Mouse (Mus musculus): Measurements from ENCODE around the gene Fubp3. TPM values are rescaled to one million over a fixed set of nuclear protein-coding genes. Genes with fewer than 3 reads are reported as not detected.
"Not testable (repeated sequence)": the region's sequence is repeated elsewhere in the genome, so short reads cannot be mapped to it uniquely, and the experiment has no call there.

Fubp3 gene
- 66.0 and 81.8 TPM in 2 replicates for polyA plus RNA-seq (2015; fragmentation: Nextera tagmentation; extraction: Ambion mirVana)

DNA sequence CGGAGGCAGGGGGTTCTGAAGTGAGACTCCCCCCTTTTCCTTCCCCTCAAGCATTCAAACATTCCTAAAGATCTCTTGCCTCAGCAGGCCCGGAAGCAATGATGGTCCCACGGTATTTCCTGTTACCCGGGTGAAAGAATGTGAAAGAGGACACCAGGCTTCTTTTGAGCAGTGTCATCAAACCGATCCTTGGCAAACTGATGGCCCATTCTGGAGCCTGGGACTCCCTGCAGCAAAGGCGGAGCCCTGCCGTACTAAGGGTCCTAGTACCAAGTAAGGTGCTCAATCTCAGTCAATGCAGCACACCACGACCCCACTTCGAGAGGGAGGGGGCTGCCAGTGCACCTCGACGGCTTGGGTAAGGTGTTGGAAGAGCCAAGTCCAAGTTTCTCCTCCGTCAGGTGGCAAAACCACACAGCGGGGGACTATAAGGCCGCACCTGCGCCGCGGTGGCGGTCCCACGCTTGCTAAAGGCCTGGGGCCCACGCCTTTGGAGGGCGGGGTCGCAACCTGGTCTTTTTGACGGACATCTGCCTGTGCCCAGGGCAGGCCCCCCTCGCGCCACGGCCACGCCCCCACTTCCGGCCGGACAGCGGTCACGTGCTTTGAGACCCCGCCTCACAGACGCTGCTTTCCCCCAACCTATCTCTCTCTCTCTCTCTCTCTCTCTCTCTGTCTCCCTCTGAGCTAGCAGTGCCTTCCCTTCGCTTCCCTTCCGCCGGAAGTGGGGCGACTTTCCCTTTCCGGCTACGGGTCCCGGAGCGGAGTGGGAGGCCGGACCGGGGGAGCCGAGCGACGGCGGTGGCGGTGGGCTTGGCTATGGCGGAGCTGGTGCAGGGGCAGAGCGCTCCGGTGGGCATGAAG lies at the start of gene Fubp3:
Gene Fubp3, plus strand, starts transcription at position 601 of the 864 bp plus-strand sequence.
- H3K4me3 ChIP-seq (replicated peaks) = peak within 1 kb of the TSS; percentile 99
- peaks cover 12% of the 10 kb centered on the region for H3K4me1 ChIP-seq (replicated peaks)
- peak; percentile 98 for ATAC-seq
- H3K4me2 ChIP-seq (replicated peaks) = peak within 1 kb of the TSS; percentile 90
- H3K9me3 ChIP-seq = no peaks in the 10 kb centered on the region
- H3K9ac ChIP-seq = peak within 1 kb of the TSS; percentile 99
- no peaks in the 10 kb centered on the region for H3K27me3 ChIP-seq (replicated peaks)
- under 1% methylated on average over 51 of the region's 51 CpGs for WGBS
- no peaks in the 10 kb centered on the region for H3K36me3 ChIP-seq
- peak within 1 kb of the TSS; percentile 90 for H3K27ac ChIP-seq

DNA sequence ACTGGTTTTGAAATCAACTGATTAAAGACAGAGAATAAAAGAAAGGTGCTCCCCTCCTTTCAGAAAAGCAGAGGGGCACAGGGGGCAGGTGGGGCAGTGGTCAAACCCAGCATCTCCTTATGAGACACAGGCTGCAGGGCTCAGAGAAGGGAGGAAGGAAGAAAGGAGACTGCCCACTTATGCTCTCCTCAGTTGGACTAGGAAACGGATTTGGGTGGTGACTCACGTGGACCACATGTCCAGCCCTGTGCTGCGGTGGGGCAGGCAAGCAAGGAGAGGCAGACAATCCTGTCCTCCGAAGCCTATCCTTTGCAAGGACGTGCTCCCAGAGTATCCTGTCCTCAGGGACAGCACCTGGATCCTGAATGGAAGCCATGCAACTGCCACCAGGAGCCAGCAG lies 47.8 kb upstream of the Fubp3 start:
- Histone ChIP-seq H3K9me3 (no peaks in the 10 kb centered on the region), H3K36me3 (no peaks in the 10 kb centered on the region), H3K4me1 (replicated peaks) (no peaks in the 10 kb centered on the region), H3K27ac (no peak overlapping the region), H3K9ac (no peak overlapping the region), H3K4me2 (replicated peaks) (no peak overlapping the region), H3K4me3 (replicated peaks) (no peak overlapping the region), H3K27me3 (replicated peaks) (0 out of 2 replicates have a peak, but pooled peaks cover 4% of the 10 kb centered on the region)
- WGBS = 75% methylated on average over 5 of the region's 5 CpGs
- no peak for ATAC-seq

GRCm38 (mm10) chr2:31525778-31526177 lies 46.7 kb upstream of the Fubp3 start:
- no peaks in the 10 kb centered on the region for H3K4me1 ChIP-seq (replicated peaks)
- WGBS = 37% methylated on average over 10 of the region's 10 CpGs

GRCm38 (mm10) chr2:31530201-31530600 lies 42.2 kb upstream of the Fubp3 start:
- H3K4me2 ChIP-seq (replicated peaks) = no peak overlapping the region
- no peak for ATAC-seq
- no peaks in the 10 kb centered on the region for H3K27me3 ChIP-seq (replicated peaks)
- no peak overlapping the region for H3K4me3 ChIP-seq (replicated peaks)
- no peak overlapping the region for H3K27ac ChIP-seq
- no peaks in the 10 kb centered on the region for H3K9me3 ChIP-seq
- WGBS = 45% methylated on average over 5 of the region's 5 CpGs
- no peak overlapping the region for H3K9ac ChIP-seq
- no peaks in the 10 kb centered on the region for H3K4me1 ChIP-seq (replicated peaks)
- H3K36me3 ChIP-seq = no peaks in the 10 kb centered on the region

More at GRCm38 (mm10) chr2:31525778-31526177, 46.7 kb upstream of the Fubp3 start:
- Histone ChIP-seq H3K9ac (no peak overlapping the region), H3K27me3 (replicated peaks) (0 out of 2 replicates have a peak, but pooled peaks cover 4% of the 10 kb centered on the region), H3K36me3 (no peaks in the 10 kb centered on the region), H3K4me3 (replicated peaks) (no peak overlapping the region), H3K4me2 (replicated peaks) (no peak overlapping the region), H3K9me3 (no peaks in the 10 kb centered on the region), H3K27ac (no peak overlapping the region)
- no peak for ATAC-seq

DNA sequence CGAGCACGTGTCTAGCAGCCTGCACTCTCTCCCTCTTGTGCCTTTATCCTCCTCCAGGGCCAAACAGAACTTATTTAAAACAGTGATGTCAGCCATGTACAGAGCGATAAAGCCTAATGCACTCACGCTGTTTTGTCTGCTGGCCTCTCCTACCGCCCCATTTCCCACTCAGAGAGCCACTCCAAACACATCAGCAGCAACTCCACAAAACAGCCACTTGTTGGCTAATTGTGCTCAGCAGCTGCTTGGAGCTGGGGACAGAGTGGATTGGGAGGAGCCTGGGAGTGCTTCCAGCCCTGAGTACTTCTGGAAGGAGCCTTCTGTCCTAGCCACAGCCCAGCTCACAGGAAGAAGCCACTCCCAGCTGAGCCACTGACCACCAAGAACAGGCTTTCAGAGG lies 35.4 kb upstream of the Fubp3 start:
- Histone ChIP-seq H3K9ac (no peak overlapping the region), H3K4me3 (replicated peaks) (no peak overlapping the region), H3K9me3 (no peaks in the 10 kb centered on the region), H3K27ac (0 out of 2 replicates have a peak overlapping the region, but pooled peaks have one; percentile 2), H3K36me3 (no peaks in the 10 kb centered on the region), H3K4me2 (replicated peaks) (no peak overlapping the region), H3K4me1 (replicated peaks) (no peaks in the 10 kb centered on the region), H3K27me3 (replicated peaks) (no peaks in the 10 kb centered on the region)
- WGBS = 42% methylated on average over 5 of the region's 5 CpGs
- peak; percentile 74 for ATAC-seq

GRCm38 (mm10) chr2:31538745-31539144 lies 33.7 kb upstream of the Fubp3 start:
- ATAC-seq = no peak
- H3K4me1 ChIP-seq (replicated peaks) = no peaks in the 10 kb centered on the region
- H3K9ac ChIP-seq = no peak overlapping the region
- H3K4me2 ChIP-seq (replicated peaks) = no peak overlapping the region
- 71% methylated on average over 5 of the region's 5 CpGs for WGBS
- H3K27ac ChIP-seq = no peak overlapping the region
- H3K36me3 ChIP-seq = no peaks in the 10 kb centered on the region
- H3K27me3 ChIP-seq (replicated peaks) = no peaks in the 10 kb centered on the region
- no peak overlapping the region for H3K4me3 ChIP-seq (replicated peaks)
- no peaks in the 10 kb centered on the region for H3K9me3 ChIP-seq

DNA sequence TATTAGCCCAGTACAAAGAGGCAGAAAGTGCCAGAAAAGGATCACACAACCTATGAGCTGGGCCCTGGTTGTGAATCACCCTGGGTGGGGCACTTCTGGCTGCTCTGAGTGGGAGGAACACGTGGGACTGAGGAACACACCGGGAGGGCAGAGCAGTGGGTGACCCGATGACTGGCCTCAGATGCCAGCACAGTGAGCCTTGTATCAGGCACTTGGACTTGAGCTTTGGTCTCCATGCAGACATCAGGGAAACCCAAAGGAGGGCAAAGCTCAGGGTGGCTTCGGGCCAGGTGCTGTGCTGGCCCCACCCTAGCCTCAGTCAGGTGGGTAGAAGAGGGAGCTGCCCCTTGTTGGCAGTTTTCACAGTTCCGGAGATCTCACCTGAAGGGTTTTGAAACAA lies 30.9 kb upstream of the Fubp3 start:
- no peaks in the 10 kb centered on the region for H3K9me3 ChIP-seq
- WGBS = 82% methylated on average over 5 of the region's 5 CpGs
- H3K4me1 ChIP-seq (replicated peaks) = no peaks in the 10 kb centered on the region
- no peak overlapping the region for H3K4me3 ChIP-seq (replicated peaks)
- ATAC-seq = no peak; the same call in 1 of the 2 replicates
- no peak overlapping the region for H3K27ac ChIP-seq
- no peak overlapping the region for H3K4me2 ChIP-seq (replicated peaks)
- H3K36me3 ChIP-seq = no peaks in the 10 kb centered on the region
- no peak overlapping the region for H3K9ac ChIP-seq
- H3K27me3 ChIP-seq (replicated peaks) = no peaks in the 10 kb centered on the region

GRCm38 (mm10) chr2:31547726-31548125 lies 24.7 kb upstream of the Fubp3 start:
- ATAC-seq = no peak
- H3K9ac ChIP-seq = no peak overlapping the region
- H3K36me3 ChIP-seq = no peaks in the 10 kb centered on the region
- H3K4me1 ChIP-seq (replicated peaks) = no peaks in the 10 kb centered on the region
- no peak overlapping the region for H3K27ac ChIP-seq
- H3K27me3 ChIP-seq (replicated peaks) = no peaks in the 10 kb centered on the region
- H3K9me3 ChIP-seq = no peaks in the 10 kb centered on the region
- H3K4me3 ChIP-seq (replicated peaks) = no peak overlapping the region
- 62% methylated on average over 11 of the region's 11 CpGs for WGBS
- no peak overlapping the region for H3K4me2 ChIP-seq (replicated peaks)

GRCm38 (mm10) chr2:31550503-31550902 lies 21.9 kb upstream of the Fubp3 start:
- ATAC-seq = no peak
- Histone ChIP-seq H3K4me1 (replicated peaks) (no peaks in the 10 kb centered on the region), H3K27me3 (replicated peaks) (no peaks in the 10 kb centered on the region), H3K9ac (no peak overlapping the region), H3K36me3 (no peaks in the 10 kb centered on the region), H3K4me3 (replicated peaks) (no peak overlapping the region), H3K27ac (no peak overlapping the region), H3K9me3 (no peaks in the 10 kb centered on the region), H3K4me2 (replicated peaks) (no peak overlapping the region)
- 72% methylated on average over 3 of the region's 3 CpGs for WGBS

- H3K27ac ChIP-seq; H3K4me2 ChIP-seq (replicated peaks); H3K9ac ChIP-seq; H3K9me3 ChIP-seq; H3K4me3 ChIP-seq (replicated peaks); H3K36me3 ChIP-seq; H3K27me3 ChIP-seq (replicated peaks); H3K4me1 ChIP-seq (replicated peaks); ATAC-seq: not testable (repeated sequence)
- WGBS = 88% methylated on average over 3 of the region's 3 CpGs
These were observed 21.1 kb upstream of the Fubp3 start for GRCm38 (mm10) chr2:31551351-31551750.

- Histone ChIP-seq H3K4me2 (replicated peaks) (no peak overlapping the region), H3K36me3 (no peaks in the 10 kb centered on the region), H3K4me3 (replicated peaks) (no peak overlapping the region), H3K27ac (no peak overlapping the region), H3K4me1 (replicated peaks) (no peaks in the 10 kb centered on the region), H3K9ac (no peak overlapping the region), H3K27me3 (replicated peaks) (no peaks in the 10 kb centered on the region), H3K9me3 (no peaks in the 10 kb centered on the region)
- 89% methylated on average over 10 of the region's 10 CpGs for WGBS
- no peak for ATAC-seq
These were observed 20.5 kb upstream of the Fubp3 start for GRCm38 (mm10) chr2:31551971-31552370.

DNA sequence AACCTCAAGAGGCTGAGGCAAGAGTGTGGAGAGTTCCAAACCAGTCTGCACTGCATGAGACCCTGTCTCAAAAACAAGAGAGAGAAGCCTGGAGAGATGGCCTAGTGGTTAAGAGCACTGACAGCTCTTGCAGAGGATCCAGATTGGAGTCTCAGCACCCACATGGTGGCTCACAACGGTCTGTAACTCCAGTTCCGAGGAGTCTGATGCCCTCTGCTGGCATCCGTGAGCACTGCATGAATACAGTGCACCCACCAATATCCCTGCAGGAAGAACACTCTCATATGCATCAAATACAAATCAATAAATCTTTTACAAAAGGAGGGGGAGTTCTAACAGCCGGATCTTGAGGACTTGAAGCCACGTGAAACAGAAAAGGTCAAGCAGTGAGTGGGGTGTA lies 17.8 kb upstream of the Fubp3 start:
- no peak for ATAC-seq
- H3K27ac ChIP-seq = no peak overlapping the region
- no peaks in the 10 kb centered on the region for H3K27me3 ChIP-seq (replicated peaks)
- H3K36me3 ChIP-seq = no peaks in the 10 kb centered on the region
- H3K4me1 ChIP-seq (replicated peaks) = no peaks in the 10 kb centered on the region
- no peak overlapping the region for H3K9ac ChIP-seq
- no peak overlapping the region for H3K4me2 ChIP-seq (replicated peaks)
- H3K4me3 ChIP-seq (replicated peaks) = no peak overlapping the region
- WGBS = 83% methylated on average over 5 of the region's 5 CpGs
- no peaks in the 10 kb centered on the region for H3K9me3 ChIP-seq
